Mouse (Mus musculus) embryo, embryonic 11 days (tissue): ENCODE measurements around the gene 9030612E09Rik.

Experiments used
- DNase-seq: peaks from one replicate; pipeline ENCODE4 v3.0.0-alpha.2; 2015

The 9030612E09Rik gene

DNA sequence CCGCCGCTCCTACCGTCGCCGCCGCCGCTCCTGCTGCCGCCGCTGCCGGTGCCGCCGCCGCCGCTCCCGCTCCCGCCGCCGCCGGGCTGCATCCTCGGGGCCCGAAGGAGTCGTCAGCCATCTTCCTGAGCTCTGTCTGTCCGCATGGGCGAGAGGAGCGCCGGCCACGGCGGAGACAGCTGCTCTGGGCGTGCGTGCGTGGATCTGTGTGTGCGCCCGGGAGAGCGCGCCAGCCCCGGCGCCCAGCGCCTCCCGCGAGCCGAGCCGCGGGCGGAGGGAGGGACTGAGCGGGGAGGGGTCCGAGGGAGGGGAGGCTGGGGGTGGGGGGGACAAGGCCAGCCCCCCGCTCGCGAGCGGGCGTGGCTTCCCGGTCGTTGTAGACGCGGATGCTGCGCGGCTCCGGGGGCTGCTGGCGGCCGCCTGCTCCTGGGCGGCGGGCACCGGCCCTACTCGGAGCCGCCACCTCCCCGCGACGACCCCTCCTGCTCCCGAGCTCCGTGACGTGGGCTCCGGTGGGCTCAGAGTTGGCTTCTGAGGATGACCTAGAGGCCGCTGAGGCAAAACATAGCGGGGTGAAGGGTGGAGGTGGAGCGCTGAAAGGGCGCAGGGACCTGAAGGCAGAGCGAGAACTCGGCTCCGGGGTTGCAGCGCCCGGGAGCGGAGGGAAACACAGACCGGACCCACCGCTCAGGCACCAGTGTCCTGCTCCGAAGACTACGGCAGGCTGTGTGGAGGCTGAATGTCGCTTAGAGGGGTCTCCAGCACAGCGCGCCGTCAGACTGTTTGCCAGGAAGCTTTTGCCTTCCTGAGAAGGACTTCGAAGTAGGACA lies at the start of gene 9030612E09Rik, which contains the start of gene Sobp:
TSS of gene 9030612E09Rik (plus strand) at position 379 of the 830 bp plus-strand sequence.
TSS of gene Sobp (minus strand) at position 205 of the 830 bp plus-strand sequence.
- peak; percentile 89 for DNase-seq

- no peak for DNase-seq
These were observed 45.8 kb upstream of the 9030612E09Rik start for GRCm38 (mm10) chr10:43128750-43129149.

- DNase-seq, result no peak
These were observed 40.5 kb upstream of the 9030612E09Rik start for GRCm38 (mm10) chr10:43134027-43134426.

DNA sequence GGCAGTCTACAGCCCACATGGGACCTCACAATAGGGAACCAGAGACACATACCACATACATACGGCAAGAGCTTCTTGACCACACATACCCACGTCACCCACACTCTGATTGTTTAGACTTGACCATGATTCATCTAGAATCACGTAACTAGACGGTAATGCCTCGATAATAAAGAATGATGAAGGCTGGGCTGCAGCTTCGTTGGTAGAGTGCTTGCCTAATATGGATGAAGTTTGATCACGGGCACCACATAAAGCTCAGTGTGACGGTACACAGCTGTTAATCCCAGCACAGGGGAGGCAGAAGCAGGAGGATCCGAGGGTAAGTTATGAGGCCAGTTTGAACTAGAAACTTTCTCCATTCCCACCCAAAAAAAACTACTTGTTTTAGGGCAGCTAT lies 31.3 kb upstream of the 9030612E09Rik start:
- no peak for DNase-seq

- DNase-seq, result no peak
These were observed 26.0 kb upstream of the 9030612E09Rik start for GRCm38 (mm10) chr10:43148456-43148855.

GRCm38 (mm10) chr10:43152643-43153042 lies 21.9 kb upstream of the 9030612E09Rik start:
- no peak for DNase-seq

- peak; percentile 95 for DNase-seq
These were observed 19.4 kb upstream of the 9030612E09Rik start for GRCm38 (mm10) chr10:43155046-43155560.

DNA sequence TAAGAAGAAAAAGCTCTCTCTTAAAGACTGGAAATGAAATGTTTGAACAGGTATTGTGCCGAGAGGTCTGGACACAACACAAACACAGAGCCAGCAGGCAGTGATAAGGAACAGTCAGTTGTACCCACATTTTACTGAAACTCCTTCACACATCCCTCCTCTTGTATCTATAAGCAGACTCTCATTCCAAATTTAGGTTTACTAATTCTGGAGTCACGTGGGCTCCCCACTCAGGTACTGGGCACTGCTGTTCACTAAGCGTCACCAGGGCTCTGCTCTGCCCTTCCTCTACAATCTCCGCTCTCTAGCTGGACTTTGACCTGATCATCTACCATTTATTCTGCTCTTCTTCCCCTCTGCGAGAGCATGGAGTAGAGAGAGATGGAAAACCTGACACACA lies 15.6 kb upstream of the 9030612E09Rik start:
- DNase-seq, result no peak

- DNase-seq, result no peak
These were observed 15.2 kb upstream of the 9030612E09Rik start for GRCm38 (mm10) chr10:43159333-43159732.

GRCm38 (mm10) chr10:43162318-43162717 lies 12.2 kb upstream of the 9030612E09Rik start:
- peak; percentile 56 for DNase-seq

DNA sequence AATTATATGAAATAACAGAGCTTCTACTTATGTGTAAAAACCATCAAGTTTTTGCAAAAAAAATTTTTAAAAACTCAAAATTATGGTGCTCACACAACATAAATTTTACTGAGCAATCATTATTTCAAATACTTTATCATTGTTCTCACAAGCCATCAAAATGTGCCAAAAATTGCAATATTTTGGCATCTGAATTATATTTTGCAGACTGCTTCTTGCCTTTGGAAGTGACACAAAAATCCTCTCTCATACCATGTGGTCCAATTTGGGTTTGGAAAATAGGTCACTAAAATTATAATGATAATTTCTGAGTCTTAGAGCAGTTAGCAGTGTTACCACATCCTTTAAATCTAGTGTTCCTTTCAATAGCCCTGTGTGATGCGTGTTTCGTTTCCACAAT lies 10.1 kb upstream of the 9030612E09Rik start:
- DNase-seq, result no peak

GRCm38 (mm10) chr10:43166146-43166545 lies 8.4 kb upstream of the 9030612E09Rik start:
- no peak for DNase-seq

DNA sequence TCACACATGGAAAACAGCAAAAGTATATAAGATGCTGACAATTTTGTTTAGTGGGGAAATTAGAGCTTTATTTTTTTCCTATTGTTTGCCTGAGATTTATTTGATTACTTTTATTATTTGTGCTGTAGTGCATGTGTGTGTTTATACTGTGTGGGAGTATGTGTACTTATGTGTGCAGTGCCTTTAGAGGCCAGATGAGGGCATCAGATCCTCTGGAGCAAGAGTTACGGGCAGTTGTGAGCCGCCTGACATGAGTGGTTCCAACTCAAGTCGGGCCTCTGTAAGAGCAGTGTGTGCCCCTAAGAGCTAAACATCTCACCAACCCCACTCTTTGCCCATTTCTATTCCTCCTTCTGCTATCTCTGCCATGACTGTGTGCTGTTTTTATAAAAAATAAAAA lies 7.7 kb upstream of the 9030612E09Rik start:
- no peak for DNase-seq

DNA sequence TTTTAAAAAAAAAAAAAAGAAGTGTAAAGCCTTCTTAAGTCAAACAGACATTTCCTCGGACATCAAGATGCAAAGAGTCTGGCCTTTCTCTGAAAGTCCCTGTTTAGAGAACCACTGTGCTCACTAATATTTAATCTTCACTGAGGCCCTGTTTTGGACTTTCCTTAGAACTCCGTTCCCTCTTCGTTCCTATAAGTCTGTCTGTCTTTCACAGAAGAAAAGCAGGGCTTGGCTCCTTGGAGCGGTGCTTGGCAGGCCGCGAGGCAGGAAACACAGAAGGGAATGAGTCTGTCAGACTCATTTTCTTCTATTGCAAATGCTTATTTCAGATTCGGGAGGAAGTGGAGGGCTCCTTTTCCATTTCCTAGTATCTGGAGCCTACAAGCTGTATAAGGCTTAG lies 5.7 kb upstream of the 9030612E09Rik start:
- no peak for DNase-seq

DNA sequence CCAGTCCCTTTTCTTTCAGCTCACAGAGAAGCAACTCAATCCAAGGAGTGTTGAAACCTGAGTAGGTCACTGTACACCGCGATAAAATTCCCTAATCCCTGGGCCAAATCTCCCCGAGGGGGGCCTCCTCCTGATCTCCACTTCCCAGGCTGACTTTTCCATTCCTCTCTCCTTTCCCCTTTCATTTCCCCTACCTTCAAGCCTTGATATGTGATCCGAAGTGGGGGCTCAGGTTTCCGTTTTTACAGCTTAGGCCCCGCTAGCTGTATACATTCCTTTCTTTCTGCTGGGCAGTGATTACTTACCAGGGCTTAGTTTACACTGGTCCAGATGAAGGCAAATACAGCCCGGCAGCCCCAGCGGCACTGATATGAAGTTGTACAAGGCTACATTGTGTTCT lies 3.4 kb upstream of the 9030612E09Rik start:
- peak; percentile 70 for DNase-seq

DNA sequence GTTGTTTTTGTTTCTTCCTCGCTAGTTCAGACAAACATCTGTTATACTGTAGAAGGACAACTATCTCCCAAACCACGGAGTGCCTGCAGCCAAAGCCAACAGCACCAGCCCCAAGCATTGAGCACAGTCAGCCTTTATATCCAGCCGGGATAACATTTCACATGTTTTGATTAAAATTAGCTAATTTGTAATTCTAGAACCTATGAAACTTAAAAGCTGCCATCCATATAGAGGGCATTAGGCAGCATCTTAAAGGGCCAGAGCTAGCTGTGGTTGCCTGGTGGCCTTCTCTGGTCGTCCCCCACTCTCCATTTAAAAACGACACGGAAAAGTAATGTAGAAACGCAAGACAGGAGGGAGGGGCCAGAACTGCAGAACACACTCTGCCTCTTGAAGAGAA lies 2.4 kb upstream of the 9030612E09Rik start:
- peak; percentile 44 for DNase-seq

DNA sequence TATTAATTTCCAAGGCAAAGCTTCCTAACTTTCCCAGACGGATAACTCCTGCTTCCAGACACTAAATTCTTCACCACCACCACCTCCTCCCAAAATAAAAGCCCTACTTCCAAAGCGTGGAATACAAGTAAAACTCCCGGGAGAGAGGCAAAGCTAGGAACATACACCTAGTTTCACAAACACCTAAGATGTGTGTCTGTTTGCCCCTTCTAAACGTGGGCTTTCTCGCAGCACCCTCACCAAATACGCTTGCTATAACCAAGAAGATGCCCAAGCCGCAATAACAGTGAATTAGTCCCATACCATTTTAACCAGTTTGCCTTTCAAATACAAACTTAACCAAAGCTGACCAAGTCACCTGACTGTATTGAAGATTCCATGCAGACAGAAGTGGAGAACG lies 1.9 kb upstream of the 9030612E09Rik start:
- no peak for DNase-seq

DNA sequence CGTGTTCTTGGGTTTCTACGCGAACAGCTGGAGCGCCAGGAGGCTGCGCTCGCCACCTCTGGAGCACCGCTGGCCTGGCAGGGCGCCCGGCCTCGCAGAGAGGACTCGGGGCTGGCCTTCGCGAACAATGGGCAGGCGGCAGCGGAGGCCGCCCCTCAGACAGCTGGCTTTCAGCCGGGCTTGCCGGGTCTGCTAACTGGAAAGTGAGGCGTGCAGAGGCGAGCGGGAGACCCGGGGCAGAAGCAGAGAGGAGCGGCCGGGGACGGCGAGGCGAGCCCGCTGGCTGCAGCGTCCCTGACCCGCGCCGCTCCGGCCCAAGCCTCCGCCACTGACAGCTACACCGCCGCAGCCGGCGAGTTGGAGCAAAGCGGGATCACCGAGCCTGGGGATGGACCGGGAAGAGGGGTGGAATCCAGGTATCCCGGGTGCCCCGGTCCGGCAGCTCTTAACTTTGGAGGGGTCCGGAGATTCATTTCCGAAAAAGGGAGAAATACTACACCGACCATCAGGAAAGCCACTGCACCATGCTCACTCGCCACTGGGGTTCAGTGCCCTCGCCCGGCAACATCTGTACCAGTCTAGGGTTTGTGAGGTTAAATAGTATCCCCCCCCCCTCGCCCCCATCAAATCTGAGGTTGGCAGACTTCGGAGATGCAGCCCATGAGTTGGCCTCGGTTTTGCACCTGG lies 1.2 kb upstream of the 9030612E09Rik start:
- peak; percentile 78 for DNase-seq

GRCm38 (mm10) chr10:43173828-43174325 lies 627 bp upstream of the 9030612E09Rik start:
- DNase-seq, result no peak

DNA sequence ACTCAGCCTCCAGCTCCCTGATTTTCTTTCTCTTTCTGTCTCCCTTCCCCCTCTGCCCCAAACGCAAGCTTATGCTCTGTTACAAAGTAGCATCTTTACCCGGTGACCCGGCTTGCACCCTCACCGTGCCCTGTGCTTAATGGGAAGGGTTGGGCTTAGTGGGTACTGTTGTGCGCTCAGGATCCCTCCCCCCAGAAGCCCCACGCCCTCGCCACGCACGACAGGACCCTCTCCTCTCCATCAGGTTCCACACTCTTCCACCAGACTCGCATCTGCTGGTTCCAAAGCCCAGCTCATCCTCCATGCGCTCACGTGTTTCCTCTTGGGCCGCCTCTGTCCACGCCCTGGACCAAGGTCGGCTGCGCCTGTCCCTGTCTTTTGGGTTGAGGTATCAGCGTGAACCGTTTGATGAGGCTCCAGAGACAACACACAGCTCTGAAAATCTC lies 675 bp downstream of the 9030612E09Rik start:
- peak; percentile 44 for DNase-seq

- no peak for DNase-seq
These were observed 5.9 kb downstream of the 9030612E09Rik start for GRCm38 (mm10) chr10:43180313-43180912.

GRCm38 (mm10) chr10:43200206-43200605 lies 25.7 kb downstream of the 9030612E09Rik start:
- DNase-seq, result no peak

DNA sequence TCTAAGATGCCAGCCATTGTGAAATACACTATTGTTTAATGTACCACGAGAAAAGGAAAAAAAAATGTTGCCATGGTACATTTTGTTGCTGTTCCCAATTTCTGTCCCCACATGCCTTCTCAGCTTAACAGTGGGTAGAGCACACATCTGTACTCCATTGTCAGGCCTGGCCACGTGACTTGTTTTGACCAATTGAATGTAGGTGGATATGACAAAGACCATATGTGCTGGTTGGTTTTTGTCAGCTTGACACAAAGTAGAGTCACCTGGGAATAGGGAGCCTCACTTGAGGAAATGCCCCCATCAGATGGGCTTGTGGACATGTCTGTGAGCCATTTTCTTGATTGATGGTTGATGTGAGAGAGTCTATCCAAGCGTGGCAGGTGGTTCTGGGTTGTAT lies 29.4 kb downstream of the 9030612E09Rik start:
- no peak for DNase-seq
